Mouse (Mus musculus) thymus, postnatal 0 days (tissue): ENCODE data around the gene Iqsec2. TPM values are rescaled to one million over a fixed set of nuclear protein-coding genes. Genes with fewer than 3 reads are reported as not detected.
"Not testable (repeated sequence)": the region's sequence is repeated elsewhere in the genome, so short reads cannot be mapped to it uniquely, and the experiment has no call there.

ENCODE experiments used
- DNase-seq: peaks from one replicate; pipeline ENCODE4 v3.0.0-alpha.2; 2015; ENCODE audit warnings: low spot score
- polyA plus RNA-seq: library from polyadenylated mRNA; unstranded; fragments of >200 nt; fragmentation: Nextera tagmentation; extraction: Ambion mirVana; gene quantifications from 2 replicates; pipeline ENCODE4 v1.2.1, GENCODE M21; 2015

The Iqsec2 gene
- polyA plus RNA-seq, 1 experiment from 2014 or later = 0.88 TPM

DNA sequence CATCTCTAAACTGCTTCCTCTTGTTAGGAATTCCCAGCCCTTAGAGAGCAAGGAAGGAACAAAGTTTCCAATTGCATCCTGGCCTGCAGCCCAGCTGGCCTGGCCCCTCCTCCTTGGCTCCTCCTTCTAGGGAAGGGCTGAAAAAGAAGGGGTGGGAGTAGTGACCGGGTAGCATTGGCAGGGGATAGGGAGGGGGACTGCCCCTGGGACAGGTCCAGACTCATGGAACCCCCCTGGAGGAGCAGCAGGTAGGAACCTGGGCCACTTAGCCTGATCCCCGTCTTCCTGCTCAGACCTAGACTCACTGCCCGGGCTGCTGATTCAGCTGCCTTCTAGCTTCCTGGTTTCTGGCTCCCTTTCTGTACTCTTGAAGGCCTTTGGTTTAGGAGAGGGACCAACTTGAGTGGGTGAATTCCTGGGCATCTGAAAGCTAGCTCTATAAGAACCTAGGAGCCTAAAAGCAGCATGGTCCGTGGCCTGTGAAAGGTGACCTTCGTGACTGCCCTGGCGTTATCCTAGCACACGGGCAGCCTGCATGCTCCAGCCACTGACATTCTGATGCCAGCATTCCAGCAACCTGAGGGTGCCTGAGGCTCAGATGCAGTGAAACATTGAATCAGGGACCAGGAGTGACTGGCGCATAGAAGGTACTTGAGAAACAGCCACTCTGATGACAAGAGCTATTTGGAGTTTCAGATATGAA, 34.9 kb downstream of the Iqsec2 start:
- no peak for DNase-seq

DNA sequence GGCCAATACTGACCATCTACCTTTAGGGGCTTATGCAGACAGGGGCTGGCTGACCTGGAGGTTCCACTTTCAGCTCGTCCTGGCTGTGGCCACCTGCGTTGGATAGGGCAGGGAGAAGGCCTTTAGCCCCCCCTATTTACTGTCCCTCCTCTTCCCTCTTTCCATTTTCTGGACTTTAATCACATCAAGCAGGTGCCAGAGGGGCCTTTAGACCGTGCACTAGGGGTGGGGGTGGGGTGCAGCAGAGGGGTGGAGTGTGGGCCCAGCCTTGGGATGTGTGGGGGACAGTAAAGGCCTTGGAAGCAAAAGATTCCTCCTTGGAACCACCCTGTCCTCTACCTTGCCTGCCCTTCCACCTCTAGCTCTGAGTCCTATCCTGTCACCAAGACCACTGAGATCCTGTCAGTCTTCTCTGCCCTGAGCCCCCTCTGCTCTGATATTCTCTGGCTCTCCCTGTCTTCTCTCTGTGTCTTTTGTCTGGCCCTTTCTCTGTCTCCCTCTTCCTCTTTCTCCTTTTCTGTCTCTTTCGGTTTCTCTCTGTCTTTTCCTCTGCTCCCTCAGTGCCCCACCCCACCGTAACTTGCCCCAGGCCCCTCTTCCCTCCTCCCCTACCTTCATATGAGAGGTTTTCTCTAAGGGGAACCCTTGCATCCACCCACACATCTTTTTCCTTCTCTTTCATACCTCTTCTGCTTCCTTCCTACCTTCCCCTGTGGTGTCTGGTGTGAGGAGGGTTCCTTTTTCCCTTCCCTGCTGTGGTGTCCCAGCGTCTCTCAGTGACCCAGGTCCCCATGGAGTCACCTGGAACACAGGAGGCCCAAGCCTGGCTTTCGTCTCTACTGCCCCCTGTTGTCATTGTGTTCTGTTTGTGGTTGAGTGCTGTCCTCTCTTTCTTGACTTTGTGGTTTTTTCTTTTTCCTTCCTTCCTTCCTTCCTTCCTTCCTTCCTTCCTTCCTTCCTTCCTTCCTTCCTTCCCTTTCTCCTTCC, 35.9 kb downstream of the Iqsec2 start:
- DNase-seq = no peak

GRCm38 (mm10) chrX:152187151-152187550, 43.1 kb downstream of the Iqsec2 start:
- DNase-seq = no peak

DNA sequence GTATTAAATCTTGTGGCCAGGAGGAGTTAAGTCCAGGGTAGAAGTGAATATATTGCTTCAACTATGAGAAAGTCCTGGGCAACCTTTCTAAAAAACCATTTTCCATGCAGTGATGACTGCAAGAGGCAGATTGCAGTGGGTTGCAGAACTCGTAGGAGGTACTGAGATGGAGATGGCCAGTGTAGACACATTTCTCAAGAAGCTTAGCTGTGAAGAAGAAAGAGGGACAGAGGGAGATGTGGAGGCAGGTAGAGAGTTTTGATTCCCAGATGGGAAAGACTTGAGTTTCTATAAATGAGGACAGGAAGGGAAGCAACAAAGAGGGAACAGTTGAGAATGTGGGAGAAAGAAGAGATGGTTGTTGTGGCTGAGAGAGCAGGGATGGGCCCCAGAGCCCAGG, 47.2 kb downstream of the Iqsec2 start:
- DNase-seq = no peak

DNA sequence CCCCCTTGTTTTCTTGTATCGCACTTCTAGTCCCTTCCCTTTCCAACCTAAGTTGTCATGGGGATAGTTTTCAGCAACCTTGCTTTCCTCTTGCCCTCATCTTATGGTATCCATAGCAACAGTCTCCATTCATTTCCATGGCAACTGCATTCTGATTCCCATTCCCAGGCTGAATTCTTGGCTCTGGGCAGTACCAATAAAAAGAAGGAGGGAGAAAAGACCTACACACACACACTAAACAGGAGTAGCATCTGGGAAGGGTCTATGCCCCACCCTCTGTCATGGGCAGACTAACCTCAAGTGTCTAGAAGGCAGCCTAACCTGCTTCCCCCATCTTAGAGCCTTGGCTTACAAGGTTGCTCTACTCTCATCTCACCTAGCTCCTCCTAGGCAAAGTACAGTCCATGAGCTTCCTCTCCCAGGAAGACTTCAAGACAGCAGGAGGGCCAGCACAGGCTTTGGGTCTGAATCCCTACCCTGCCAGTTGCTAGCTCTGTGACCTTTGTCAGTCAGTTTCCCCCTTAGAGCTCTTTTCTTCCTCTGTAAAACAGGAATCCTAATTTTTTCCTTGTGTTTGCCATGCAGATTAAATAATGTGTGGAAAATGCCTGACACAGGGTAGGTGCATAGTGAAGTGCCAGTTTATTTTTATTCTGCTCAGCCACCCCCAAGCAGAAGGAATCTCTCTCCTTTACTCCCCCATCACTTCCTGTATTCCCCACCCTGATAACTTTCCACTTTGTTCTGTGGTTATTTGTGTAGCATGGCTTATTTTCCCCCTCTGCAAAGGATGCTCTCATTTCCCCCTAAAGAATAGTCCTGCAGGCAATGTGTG, 54.0 kb downstream of the Iqsec2 start:
- DNase-seq = no peak

GRCm38 (mm10) chrX:152201737-152202421, 57.8 kb downstream of the Iqsec2 start:
- DNase-seq = no peak

GRCm38 (mm10) chrX:152202422-152203103, 58.5 kb downstream of the Iqsec2 start:
- DNase-seq = no peak

- DNase-seq = no peak
These were observed 59.2 kb downstream of the Iqsec2 start for GRCm38 (mm10) chrX:152203247-152203646.

GRCm38 (mm10) chrX:152205486-152205885, 61.4 kb downstream of the Iqsec2 start:
- no peak for DNase-seq

DNA sequence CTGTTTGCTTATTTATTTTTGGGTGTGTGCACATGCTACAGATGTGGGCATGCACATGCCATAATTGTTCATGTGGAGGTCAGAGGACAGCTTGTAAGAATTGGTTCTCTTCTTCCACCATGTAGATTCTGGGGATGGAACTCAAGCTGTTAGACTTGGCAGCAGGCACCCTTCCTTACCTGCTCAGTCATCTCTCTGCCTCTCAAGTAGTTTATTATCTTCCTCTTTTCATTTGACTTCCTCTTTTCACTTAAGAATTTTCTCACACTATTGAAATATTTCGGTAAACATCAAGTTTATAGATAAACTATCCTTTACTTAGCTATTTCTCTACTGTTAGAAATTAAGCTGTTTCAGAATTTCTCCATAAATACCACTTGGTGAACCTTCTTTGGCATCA, 70.6 kb downstream of the Iqsec2 start:
- no peak for DNase-seq

- no peak for DNase-seq
These were observed 74.5 kb downstream of the Iqsec2 start for GRCm38 (mm10) chrX:152218529-152218928.

- DNase-seq = no peak
These were observed 77.7 kb downstream of the Iqsec2 start for GRCm38 (mm10) chrX:152221721-152222120.

GRCm38 (mm10) chrX:152222226-152222625, 78.2 kb downstream of the Iqsec2 start:
- DNase-seq = no peak

- no peak for DNase-seq
These were observed 79.2 kb downstream of the Iqsec2 start for GRCm38 (mm10) chrX:152223313-152223712.

DNA sequence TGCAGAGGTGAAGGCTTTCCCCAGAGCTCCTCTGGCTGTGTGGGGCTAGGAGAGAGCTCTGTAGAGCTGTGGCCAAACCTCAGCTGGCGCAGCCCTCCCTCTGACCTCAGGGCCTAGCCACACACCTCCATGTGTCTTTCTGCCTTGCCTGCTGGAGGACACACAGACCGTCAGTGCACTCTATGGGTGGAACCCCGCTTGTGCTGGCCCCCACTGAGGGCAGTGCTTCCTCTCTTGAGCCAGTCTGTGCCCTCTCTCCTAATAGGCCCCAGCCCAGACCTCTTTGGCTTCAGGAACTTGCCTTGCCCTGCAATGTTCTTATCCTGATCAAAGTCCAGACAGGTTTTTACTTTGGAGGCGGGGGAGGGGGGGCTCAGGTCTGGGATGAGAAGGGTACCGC, 80.2 kb downstream of the Iqsec2 start:
- no peak for DNase-seq

DNA sequence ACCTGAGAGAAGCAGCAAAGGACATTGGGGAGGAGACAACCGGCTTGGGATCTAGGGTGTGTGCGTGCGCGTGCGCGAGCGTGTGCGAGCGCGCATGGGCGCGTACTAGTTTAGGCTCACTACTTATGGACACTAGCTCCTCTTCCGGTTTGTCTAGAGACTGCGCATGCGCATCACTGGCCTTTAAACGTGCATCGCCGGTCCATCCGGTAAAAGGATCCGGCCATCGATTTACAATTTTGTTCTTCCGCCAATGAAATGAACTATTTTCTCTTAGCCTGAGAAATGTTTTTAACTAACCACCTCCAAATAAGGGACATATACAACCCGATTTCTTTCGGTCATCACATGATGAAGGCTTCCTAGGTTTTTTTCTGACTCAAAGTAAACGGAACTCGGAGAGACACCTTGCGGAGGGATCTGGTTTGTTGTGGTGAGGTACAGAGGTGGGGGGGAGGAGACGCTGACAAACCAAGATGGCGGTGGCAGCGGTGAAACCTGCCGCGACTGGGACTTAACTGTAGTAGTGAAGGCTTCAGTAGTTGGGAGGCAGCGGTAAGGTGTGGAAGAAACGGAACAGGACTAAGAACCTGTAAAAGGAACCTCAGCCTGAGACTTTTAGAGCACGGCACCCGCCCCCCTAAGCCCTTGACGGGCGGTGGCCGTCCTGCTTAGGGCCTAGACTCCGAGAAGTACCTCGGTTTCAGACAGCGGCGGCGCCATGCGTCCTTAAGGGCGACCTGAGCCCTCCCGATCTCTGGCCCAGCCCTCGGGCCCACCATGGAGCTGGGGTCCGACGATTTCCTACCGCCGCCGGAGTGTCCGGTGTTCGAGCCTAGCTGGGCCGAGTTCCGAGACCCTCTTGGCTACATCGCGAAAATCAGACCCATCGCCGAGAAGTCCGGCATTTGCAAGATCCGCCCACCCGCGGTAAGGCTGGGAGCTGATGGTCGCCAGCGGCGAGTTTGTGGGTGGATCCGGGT, 89.0 kb downstream of the Iqsec2 start, which contains the start of gene Kdm5c:
Kdm5c (plus strand) TSS at position 240 of the 983 bp plus-strand sequence.
- DNase-seq = peak; percentile 97

- peak; percentile 7 for DNase-seq
These were observed 90.1 kb downstream of the Iqsec2 start for GRCm38 (mm10) chrX:152234125-152234524.

DNA sequence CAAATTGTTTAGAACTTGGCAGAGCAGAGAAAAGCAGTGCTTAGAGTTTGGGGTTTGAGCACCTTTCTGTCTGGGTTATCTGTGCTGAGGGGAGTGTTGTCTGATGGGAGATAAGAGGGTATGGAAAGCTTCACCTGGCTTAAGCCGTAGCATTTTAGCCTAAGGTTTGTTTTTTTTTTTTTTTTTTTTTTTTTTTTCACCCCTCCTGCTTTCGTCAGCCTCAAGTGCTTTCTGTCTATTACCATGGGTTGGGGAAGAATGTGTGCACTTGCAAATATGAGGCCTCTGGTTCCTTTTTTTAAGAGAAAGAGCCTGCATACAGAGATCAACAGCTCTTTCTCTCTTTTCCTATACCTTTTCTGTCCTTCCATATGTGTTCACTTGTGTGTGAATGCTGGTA, 91.7 kb downstream of the Iqsec2 start:
- DNase-seq = no peak

- not testable (repeated sequence) for DNase-seq
These were observed 99.1 kb downstream of the Iqsec2 start for GRCm38 (mm10) chrX:152243140-152243539.
